Mouse (Mus musculus): ENCODE measurements around the gene Cenpp. TPM values are rescaled to one million over a fixed set of nuclear protein-coding genes. Genes with fewer than 3 reads are reported as not detected.

Cenpp gene
- polyA plus RNA-seq, 1 experiment from 2014 or later, result 26.8 TPM

DNA sequence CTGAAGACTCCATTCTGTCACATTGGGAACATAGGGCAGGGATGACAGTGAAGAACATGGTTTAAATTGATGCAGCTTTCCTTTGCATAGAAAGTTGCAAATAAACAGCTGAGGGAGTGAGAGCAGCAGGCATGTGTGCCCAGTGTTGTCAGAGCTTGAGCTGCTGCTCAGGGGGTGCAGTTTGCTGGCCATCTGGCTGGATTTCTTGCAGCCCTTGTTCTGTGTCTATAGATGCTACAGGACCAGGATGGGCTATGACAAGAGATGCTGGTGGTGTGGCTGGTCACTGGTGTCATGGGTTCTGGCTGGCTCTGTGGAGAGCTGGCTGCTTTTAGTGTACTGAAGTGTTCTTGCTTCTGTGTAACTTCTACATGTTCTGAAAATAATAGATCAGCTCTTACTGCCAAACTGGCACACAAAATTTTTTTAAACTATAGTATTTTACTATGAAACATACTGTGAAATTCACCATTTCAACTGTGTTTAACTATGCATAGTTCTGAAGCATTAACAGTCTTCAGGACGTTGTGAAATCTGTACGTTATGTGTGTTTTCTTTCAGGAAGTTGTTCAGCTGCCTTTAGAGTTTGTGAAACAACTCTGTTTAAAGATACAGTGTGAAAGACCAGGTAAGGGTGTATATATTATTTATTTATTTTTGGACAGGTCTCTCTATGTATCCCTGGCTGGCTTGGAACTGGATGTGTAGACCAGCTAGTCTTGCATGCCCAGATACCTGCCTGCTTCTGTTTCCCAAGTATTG is 219.1 kb downstream of the Cenpp start:
- Histone ChIP-seq H3K9me3 (replicated peaks) (no peaks in the 10 kb centered on the region), H3K4me3 (no peak overlapping the region), H3K9ac (no peak overlapping the region; the same call in 1 of the 2 replicates), H3K36me3 (ENCODE audit: poor library complexity, severe bottlenecking) (peaks cover 42% of the 10 kb centered on the region), H3K4me2 (no peak overlapping the region), H3K27ac (no peak overlapping the region), H3K4me1 (0 out of 2 replicates have a peak, but pooled peaks cover under 1% of the 10 kb centered on the region), H3K27me3 (no peaks in the 10 kb centered on the region)
- ATAC-seq, result no peak
- 95% methylated on average over 2 of the region's 2 CpGs for WGBS

DNA sequence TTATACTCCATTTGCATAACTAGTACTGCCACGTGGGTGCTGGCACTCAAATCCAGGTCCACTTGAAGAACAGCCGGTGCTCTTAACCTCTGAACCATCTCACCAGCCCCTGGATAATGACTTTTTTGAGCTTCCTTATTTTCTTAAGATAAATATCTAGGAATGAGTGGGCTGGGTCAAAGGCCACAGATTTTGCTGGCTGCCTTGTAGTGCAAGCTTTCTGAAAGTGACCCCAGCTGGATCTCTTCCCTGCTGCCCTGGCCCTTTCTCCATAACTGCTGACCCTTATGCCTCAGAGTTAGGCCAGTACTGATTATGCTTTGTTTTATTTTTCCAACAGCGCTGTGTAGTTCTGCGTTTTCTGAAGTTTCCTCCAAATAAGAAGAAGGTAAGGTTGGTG is 222.1 kb downstream of the Cenpp start:
- H3K27ac ChIP-seq, result no peak overlapping the region
- peaks cover 5% of the 10 kb centered on the region; the same call in 1 of the 2 replicates for H3K4me1 ChIP-seq
- H3K4me3 ChIP-seq, result no peak overlapping the region
- H3K9me3 ChIP-seq (replicated peaks), result no peaks in the 10 kb centered on the region
- no peak overlapping the region for H3K9ac ChIP-seq
- no peak overlapping the region for H3K4me2 ChIP-seq
- H3K36me3 ChIP-seq (ENCODE audit: poor library complexity, severe bottlenecking), result peaks cover 23% of the 10 kb centered on the region
- H3K27me3 ChIP-seq, result no peaks in the 10 kb centered on the region
- ATAC-seq, result no peak
- 90% methylated on average over 4 of the region's 4 CpGs for WGBS

GRCm38 (mm10) chr13:49428042-49428675 is 224.4 kb downstream of the Cenpp start:
- H3K36me3 ChIP-seq (ENCODE audit: poor library complexity, severe bottlenecking), result peaks cover 6% of the 10 kb centered on the region; the same call in 1 of the 2 replicates
- peaks cover 12% of the 10 kb centered on the region for H3K4me1 ChIP-seq
- WGBS, result 88% methylated on average over 1 of the region's 1 CpGs
- no peaks in the 10 kb centered on the region for H3K9me3 ChIP-seq (replicated peaks)
- H3K4me2 ChIP-seq, result no peak overlapping the region
- H3K27ac ChIP-seq, result no peak overlapping the region
- H3K27me3 ChIP-seq, result no peaks in the 10 kb centered on the region
- H3K9ac ChIP-seq, result no peak overlapping the region
- H3K4me3 ChIP-seq, result no peak overlapping the region
- ATAC-seq, result no peak

DNA sequence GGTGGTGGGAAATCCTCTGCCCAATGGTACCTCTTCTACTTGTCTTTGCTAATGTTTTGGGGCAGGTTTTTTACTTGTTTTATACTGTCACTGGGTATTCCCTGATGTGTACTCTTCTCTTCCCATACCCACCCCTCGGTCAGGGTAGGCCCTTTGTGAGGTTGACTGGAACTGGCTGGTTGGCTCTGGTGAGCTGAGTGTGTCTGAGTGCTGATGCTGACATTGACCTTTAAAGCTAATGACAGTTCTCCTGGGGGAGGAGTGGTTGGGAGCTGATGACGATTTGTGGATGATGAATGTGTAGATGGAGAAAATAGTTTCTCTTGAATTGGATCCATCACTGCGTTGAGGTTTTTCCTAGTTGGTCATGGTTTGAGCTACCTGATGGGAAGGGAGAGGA is 225.8 kb downstream of the Cenpp start:
- no peak overlapping the region for H3K27ac ChIP-seq
- no peak overlapping the region for H3K4me2 ChIP-seq
- H3K9ac ChIP-seq, result no peak overlapping the region
- no peaks in the 10 kb centered on the region for H3K9me3 ChIP-seq (replicated peaks)
- peaks cover 26% of the 10 kb centered on the region for H3K4me1 ChIP-seq
- WGBS, result 90% methylated on average over 3 of the region's 3 CpGs
- no peaks in the 10 kb centered on the region for H3K27me3 ChIP-seq
- no peak for ATAC-seq
- H3K36me3 ChIP-seq (ENCODE audit: poor library complexity, severe bottlenecking), result peaks cover 5% of the 10 kb centered on the region; the same call in 1 of the 2 replicates
- H3K4me3 ChIP-seq, result no peak overlapping the region

- Histone ChIP-seq H3K4me2 (peak overlapping the region; percentile 97), H3K9me3 (replicated peaks) (no peaks in the 10 kb centered on the region), H3K27me3 (peaks cover 4% of the 10 kb centered on the region; the same call in 1 of the 2 replicates), H3K9ac (peak overlapping the region; percentile 87), H3K4me3 (peak overlapping the region; percentile 86), H3K36me3 (ENCODE audit: poor library complexity, severe bottlenecking) (peaks cover 5% of the 10 kb centered on the region; the same call in 1 of the 2 replicates), H3K27ac (no peak overlapping the region), H3K4me1 (peaks cover 33% of the 10 kb centered on the region)
- ATAC-seq, result no peak
- WGBS, result 37% methylated on average over 4 of the region's 4 CpGs
Measured at GRCm38 (mm10) chr13:49421959-49422358, 230.6 kb downstream of the Cenpp start.

- H3K4me1 ChIP-seq, result peaks cover 33% of the 10 kb centered on the region
- WGBS, result 1% methylated on average over 15 of the region's 15 CpGs
Measured at GRCm38 (mm10) chr13:49421606-49421917, 231.0 kb downstream of the Cenpp start.

GRCm38 (mm10) chr13:49420754-49421605 is 231.6 kb downstream of the Cenpp start, which contains the start of gene Ippk:
TSS of gene Ippk (plus strand) at chr13:49421249.
- peaks cover 5% of the 10 kb centered on the region; the same call in 1 of the 2 replicates for H3K36me3 ChIP-seq (ENCODE audit: poor library complexity, severe bottlenecking)
- under 1% methylated on average over 69 of the region's 69 CpGs for WGBS

More at GRCm38 (mm10) chr13:49421606-49421917, 231.0 kb downstream of the Cenpp start:
- Histone ChIP-seq H3K9me3 (replicated peaks) (no peaks in the 10 kb centered on the region), H3K36me3 (ENCODE audit: poor library complexity, severe bottlenecking) (peaks cover 5% of the 10 kb centered on the region; the same call in 1 of the 2 replicates), H3K9ac (peak overlapping the region; percentile 87), H3K4me2 (peak overlapping the region; percentile 97), H3K27ac (peak overlapping the region; percentile 6; the same call in 1 of the 2 replicates), H3K27me3 (peaks cover 4% of the 10 kb centered on the region; the same call in 1 of the 2 replicates), H3K4me3 (peak overlapping the region; percentile 86)
- no peak for ATAC-seq

More at GRCm38 (mm10) chr13:49420754-49421605, 231.6 kb downstream of the Cenpp start, which contains the start of gene Ippk:
- peak within 1 kb of the TSS; percentile 87 for H3K9ac ChIP-seq
- peak within 1 kb of the TSS; percentile 86 for H3K4me3 ChIP-seq
- H3K4me2 ChIP-seq, result peak within 1 kb of the TSS; percentile 97
- peak within 1 kb of the TSS; percentile 65 for H3K27ac ChIP-seq
- peaks cover 6% of the 10 kb centered on the region; the same call in 1 of the 2 replicates for H3K27me3 ChIP-seq
- no peaks in the 10 kb centered on the region for H3K9me3 ChIP-seq (replicated peaks)
- ATAC-seq, result peak; percentile 98
- H3K4me1 ChIP-seq, result peaks cover 33% of the 10 kb centered on the region

Other genes starting within 250 kb of the Cenpp start
- gene Ippk, start 231.5 kb downstream of the Cenpp start, polyA plus RNA-seq (2015; fragmentation: Nextera tagmentation; extraction: Ambion mirVana), result 14.1 and 16.1 TPM in 2 replicates
- 1.2 and 1.3 TPM in 2 replicates for gene Tes3-ps, start 159.5 kb downstream of the Cenpp start, polyA plus RNA-seq (2015; fragmentation: Nextera tagmentation; extraction: Ambion mirVana)
- 0.96 and 1.3 TPM in 2 replicates for gene Ecm2, start 148.0 kb downstream of the Cenpp start, polyA plus RNA-seq (2015; fragmentation: Nextera tagmentation; extraction: Ambion mirVana)
- gene Aspn, start 108.3 kb downstream of the Cenpp start, polyA plus RNA-seq (2015; fragmentation: Nextera tagmentation; extraction: Ambion mirVana), result 0.18 and 1.00 TPM in 2 replicates
- gene Omd, start 70.3 kb downstream of the Cenpp start, polyA plus RNA-seq (2015; fragmentation: Nextera tagmentation; extraction: Ambion mirVana), result 0.68 and 0.76 TPM in 2 replicates
- gene Ogn, start 44.7 kb downstream of the Cenpp start, polyA plus RNA-seq (2015; fragmentation: Nextera tagmentation; extraction: Ambion mirVana), result 3.8 and 5.2 TPM in 2 replicates
- 24.8 and 28.5 TPM in 2 replicates for gene Nol8, start 293 bp upstream of the Cenpp start, polyA plus RNA-seq (2015; fragmentation: Nextera tagmentation; extraction: Ambion mirVana)
- gene Iars, start 29.3 kb upstream of the Cenpp start, polyA plus RNA-seq (2015; fragmentation: Nextera tagmentation; extraction: Ambion mirVana), result 59.9 and 72.4 TPM in 2 replicates
- gene Gm30302, start 146.2 kb upstream of the Cenpp start, polyA plus RNA-seq (2015; fragmentation: Nextera tagmentation; extraction: Ambion mirVana), result not detected in 2 replicates

Data from forebrain, embryonic 13.5 days (tissue).